Mouse (Mus musculus) liver, embryonic 12.5 days (tissue): ENCODE data around the gene Tmed10. TPM values are rescaled to one million over a fixed set of nuclear protein-coding genes. Genes with fewer than 3 reads are reported as not detected.

Experiments
- ATAC-seq: fragments of 200-750 bp; cut with Nextera tagmentation; 2 replicates; pipeline ENCODE4 v1.8.0; 2017; ENCODE audit warnings: moderate number of reproducible peaks, mild to moderate bottlenecking, moderate library complexity
- H3K27ac ChIP-seq: fragments of 300-500 bp; sonication (generic); 2 replicates; pipeline ENCODE4 v1.5.1; 2016; ENCODE audit warnings: mild to moderate bottlenecking
- H3K27me3 ChIP-seq: fragments of 300-500 bp; sonication (generic); replicated peaks from 2 replicates; pipeline ENCODE4 v1.6.1; 2016; ENCODE audit warnings: mild to moderate bottlenecking, moderate library complexity
- H3K36me3 ChIP-seq: fragments of 300-500 bp; sonication (generic); 2 replicates; pipeline ENCODE4 v1.6.1; 2016; ENCODE audit warnings: mild to moderate bottlenecking, moderate library complexity
- H3K4me1 ChIP-seq: fragments of 300-500 bp; sonication (generic); 2 replicates; pipeline ENCODE4 v1.6.1; 2016
- H3K4me2 ChIP-seq: fragments of 300-500 bp; sonication (generic); 2 replicates; pipeline ENCODE4 v1.6.1; 2016; ENCODE audit warnings: mild to moderate bottlenecking, moderate library complexity
- H3K4me3 ChIP-seq: fragments of 300-500 bp; sonication (generic); 2 replicates; pipeline ENCODE4 v1.5.1; 2016; ENCODE audit warnings: mild to moderate bottlenecking, moderate library complexity
- H3K9ac ChIP-seq: fragments of 300-500 bp; sonication (generic); 2 replicates; pipeline ENCODE4 v1.6.1; 2016; ENCODE audit warnings: mild to moderate bottlenecking, moderate library complexity
- H3K9me3 ChIP-seq: fragments of 300-500 bp; sonication (generic); replicated peaks from 2 replicates; pipeline ENCODE4 v1.6.1; 2016; ENCODE audit warnings: mild to moderate bottlenecking, moderate library complexity
- WGBS: fragments of 180-500 bp; shearing (Covaris S2); methylation state at CpG from one replicate; pipeline ENCODE4 v1.1.7; 2016; ENCODE audit not compliant: insufficient replicate concordance; 5-methylcytosine and 5-hydroxymethylcytosine counted together
- polyA plus RNA-seq: library from polyadenylated mRNA; unstranded; fragments of >200 nt; fragmentation: Nextera tagmentation; extraction: Ambion mirVana; gene quantifications from 2 replicates; pipeline ENCODE4 v1.2.1, GENCODE M21; 2016

Tmed10 gene
- polyA plus RNA-seq, 1 experiment from 2014 or later = 195 TPM

GRCm38 (mm10) chr12:85391148-85391547 lies 16.5 kb upstream of the Tmed10 start:
- no peak for ATAC-seq
- H3K36me3 ChIP-seq = no peaks in the 10 kb centered on the region
- H3K4me3 ChIP-seq = no peak overlapping the region
- H3K27ac ChIP-seq = no peak overlapping the region
- peaks cover 22% of the 10 kb centered on the region for H3K4me1 ChIP-seq
- 55% methylated on average over 7 of the region's 7 CpGs for WGBS
- H3K9ac ChIP-seq = no peak overlapping the region
- peaks cover 24% of the 10 kb centered on the region; the same call in 1 of the 2 replicates for H3K27me3 ChIP-seq
- no peak overlapping the region for H3K4me2 ChIP-seq
- no peaks in the 10 kb centered on the region for H3K9me3 ChIP-seq

DNA sequence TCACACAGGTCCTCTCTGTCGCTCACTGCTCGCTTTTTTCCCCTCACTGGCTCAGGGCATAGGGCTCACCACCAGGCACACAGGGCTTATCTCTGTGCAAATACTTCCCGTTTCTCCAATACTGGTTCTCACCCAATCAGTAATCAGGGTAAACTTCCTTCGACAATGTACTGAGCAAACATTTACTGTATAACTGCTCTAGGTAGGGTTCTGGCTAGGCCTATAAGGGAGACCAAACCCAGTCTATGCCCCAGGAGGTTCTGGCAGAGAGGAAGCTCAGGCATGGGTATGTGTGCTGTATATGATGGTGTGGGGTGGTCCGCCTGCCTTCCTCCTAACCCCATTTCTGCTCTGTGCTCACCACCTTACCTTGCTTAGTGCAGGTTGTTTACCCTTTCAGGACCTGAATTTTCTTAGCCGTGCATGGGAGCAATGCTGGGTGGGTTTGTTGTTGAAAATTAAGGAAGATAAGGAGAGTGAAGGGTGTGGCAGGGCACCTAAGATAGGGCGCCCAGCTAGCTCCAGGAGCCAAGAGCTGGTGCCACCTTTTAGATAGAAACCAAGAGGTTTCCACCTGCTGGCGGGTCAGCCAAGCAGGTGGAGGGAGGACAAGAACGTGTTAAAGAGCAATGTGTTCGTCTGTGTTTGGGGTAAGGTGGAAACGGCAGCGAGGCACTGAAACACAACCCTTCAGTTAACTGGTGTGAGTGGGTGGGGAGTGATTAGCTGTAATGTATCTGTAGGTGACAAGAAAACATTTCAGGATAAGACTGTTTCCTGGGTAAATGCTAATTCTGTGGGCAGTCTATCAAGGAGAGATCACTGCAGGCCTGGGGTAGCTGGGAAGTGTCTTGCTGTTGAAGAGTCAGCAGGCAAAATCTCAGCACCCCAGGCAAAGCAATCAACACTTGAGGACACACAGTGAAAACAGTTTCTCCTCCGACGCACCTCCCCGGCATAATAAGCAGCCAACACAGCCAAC lies 14.8 kb upstream of the Tmed10 start:
- Histone ChIP-seq H3K9me3 (no peaks in the 10 kb centered on the region), H3K9ac (no peak overlapping the region), H3K4me2 (peak overlapping the region; percentile 50), H3K27me3 (peaks cover 39% of the 10 kb centered on the region), H3K4me3 (0 out of 2 replicates have a peak overlapping the region, but pooled peaks have one; percentile 5), H3K27ac (peak overlapping the region; percentile 49; the same call in 1 of the 2 replicates), H3K4me1 (peaks cover 28% of the 10 kb centered on the region), H3K36me3 (no peaks in the 10 kb centered on the region)
- WGBS = 16% methylated on average over 15 of the region's 15 CpGs
- peak; percentile 76 for ATAC-seq

GRCm38 (mm10) chr12:85385995-85386375 lies 11.3 kb upstream of the Tmed10 start:
- WGBS = 41% methylated on average over 5 of the region's 5 CpGs
- H3K4me3 ChIP-seq = no peak overlapping the region
- no peak for ATAC-seq
- no peaks in the 10 kb centered on the region for H3K9me3 ChIP-seq
- H3K27me3 ChIP-seq = peaks cover 29% of the 10 kb centered on the region
- H3K4me2 ChIP-seq = no peak overlapping the region
- no peak overlapping the region for H3K9ac ChIP-seq
- no peaks in the 10 kb centered on the region for H3K36me3 ChIP-seq
- no peak overlapping the region; the same call in 1 of the 2 replicates for H3K27ac ChIP-seq
- peaks cover 34% of the 10 kb centered on the region for H3K4me1 ChIP-seq

DNA sequence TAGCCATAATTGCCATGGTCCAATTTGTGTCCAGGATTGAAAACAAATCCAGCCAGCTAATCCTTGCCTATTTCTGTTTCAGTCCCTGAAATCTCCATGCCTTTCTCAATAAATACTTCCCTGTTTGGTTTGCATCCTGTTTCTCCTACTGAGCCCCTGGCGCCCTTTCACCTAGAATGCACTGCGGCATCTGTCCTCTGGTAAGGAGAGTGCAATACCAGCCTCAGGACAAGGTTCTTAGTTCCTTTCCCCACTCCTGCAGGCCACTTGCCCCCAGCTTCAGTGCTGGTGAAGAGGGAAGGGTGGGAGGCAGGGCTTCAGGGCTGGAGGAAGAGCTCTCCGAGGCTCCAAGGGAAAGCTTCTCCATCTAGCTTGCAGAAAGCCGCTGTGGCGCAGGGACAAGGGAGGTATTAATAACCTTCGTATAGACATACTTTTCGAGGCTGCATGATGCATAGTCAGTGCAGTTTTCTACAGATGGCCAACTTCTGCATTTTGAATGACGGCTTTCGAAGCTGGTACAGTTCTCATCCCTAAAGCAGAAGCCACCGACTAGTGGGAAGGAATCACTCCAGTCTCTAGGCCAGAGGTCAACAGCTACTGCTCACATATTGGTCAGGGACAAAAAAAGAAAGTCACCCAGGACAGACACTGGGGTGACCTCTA lies 10.8 kb upstream of the Tmed10 start:
- Histone ChIP-seq H3K36me3 (no peaks in the 10 kb centered on the region), H3K9me3 (no peaks in the 10 kb centered on the region), H3K4me2 (no peak overlapping the region), H3K27me3 (peaks cover 29% of the 10 kb centered on the region), H3K9ac (no peak overlapping the region), H3K27ac (no peak overlapping the region), H3K4me3 (no peak overlapping the region), H3K4me1 (peaks cover 34% of the 10 kb centered on the region)
- 33% methylated on average over 10 of the region's 10 CpGs for WGBS
- ATAC-seq = no peak

GRCm38 (mm10) chr12:85382761-85383680 lies 8.4 kb upstream of the Tmed10 start:
- ATAC-seq = no peak
- no peak overlapping the region for H3K4me3 ChIP-seq
- no peaks in the 10 kb centered on the region for H3K9me3 ChIP-seq
- H3K4me1 ChIP-seq = peaks cover 12% of the 10 kb centered on the region
- peaks cover 29% of the 10 kb centered on the region for H3K27me3 ChIP-seq
- no peak overlapping the region for H3K4me2 ChIP-seq
- H3K9ac ChIP-seq = no peak overlapping the region
- 45% methylated on average over 14 of the region's 14 CpGs for WGBS
- H3K27ac ChIP-seq = no peak overlapping the region
- no peaks in the 10 kb centered on the region for H3K36me3 ChIP-seq

DNA sequence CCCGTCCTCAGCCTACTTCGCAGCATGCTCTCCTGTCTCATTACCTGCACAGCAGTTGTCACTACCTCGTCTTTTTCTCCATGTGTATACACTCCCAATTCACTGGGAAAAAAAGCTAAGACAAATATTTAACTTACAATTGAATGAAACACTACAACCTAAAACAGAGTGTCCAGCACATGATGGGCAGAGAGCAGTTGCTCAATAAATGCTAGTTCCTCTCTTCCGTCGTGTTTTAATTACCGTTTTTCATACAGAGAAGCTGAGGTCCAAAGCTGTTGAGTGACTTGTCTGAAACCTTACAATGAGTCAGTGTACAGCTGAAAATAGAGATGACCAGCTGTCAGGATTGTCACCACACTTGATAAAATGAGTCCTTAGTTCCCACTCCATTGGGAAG lies 6.9 kb upstream of the Tmed10 start:
- H3K4me1 ChIP-seq = peaks cover 12% of the 10 kb centered on the region
- H3K27ac ChIP-seq = no peak overlapping the region
- 64% methylated on average over 6 of the region's 6 CpGs for WGBS

DNA sequence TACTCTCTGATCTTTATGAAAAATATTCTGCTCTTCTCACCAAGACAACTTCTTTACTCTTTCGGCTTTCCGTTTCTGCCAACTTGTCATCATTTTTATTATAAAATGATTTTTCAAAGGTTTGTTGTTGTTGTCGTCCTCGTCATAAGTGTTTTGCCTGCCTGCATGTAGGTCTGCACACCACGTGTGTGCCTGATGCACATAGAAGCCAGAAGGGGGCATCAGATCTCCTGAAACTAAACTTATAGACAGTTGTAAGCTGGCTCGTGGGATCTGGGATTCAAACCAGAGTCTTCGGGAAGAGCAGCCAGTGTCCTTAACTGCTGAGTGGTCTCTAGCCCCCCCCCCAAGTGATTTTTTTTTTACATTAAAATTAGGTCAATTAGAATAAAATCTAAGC lies 6.3 kb upstream of the Tmed10 start:
- Histone ChIP-seq H3K4me1 (peaks cover 12% of the 10 kb centered on the region), H3K9me3 (no peaks in the 10 kb centered on the region), H3K4me3 (no peak overlapping the region), H3K9ac (no peak overlapping the region), H3K36me3 (no peaks in the 10 kb centered on the region), H3K27me3 (peaks cover 16% of the 10 kb centered on the region), H3K4me2 (no peak overlapping the region), H3K27ac (no peak overlapping the region)
- no peak for ATAC-seq
- 64% methylated on average over 7 of the region's 7 CpGs for WGBS

More for the DNA sequence above, 6.9 kb upstream of the Tmed10 start:
- Histone ChIP-seq H3K4me2 (no peak overlapping the region), H3K9me3 (no peaks in the 10 kb centered on the region), H3K36me3 (no peaks in the 10 kb centered on the region), H3K4me3 (no peak overlapping the region), H3K9ac (no peak overlapping the region), H3K27me3 (peaks cover 20% of the 10 kb centered on the region)
- no peak for ATAC-seq

- no peak overlapping the region for H3K27ac ChIP-seq
These were observed 5.7 kb upstream of the Tmed10 start for GRCm38 (mm10) chr12:85380308-85380707.

GRCm38 (mm10) chr12:85378271-85378670 lies 3.6 kb upstream of the Tmed10 start:
- no peaks in the 10 kb centered on the region for H3K36me3 ChIP-seq
- 62% methylated on average over 2 of the region's 2 CpGs for WGBS
- no peak overlapping the region for H3K4me3 ChIP-seq
- H3K4me1 ChIP-seq = peaks cover 18% of the 10 kb centered on the region
- ATAC-seq = no peak
- H3K27ac ChIP-seq = no peak overlapping the region
- H3K9me3 ChIP-seq = no peaks in the 10 kb centered on the region
- H3K4me2 ChIP-seq = no peak overlapping the region
- H3K9ac ChIP-seq = no peak overlapping the region
- no peaks in the 10 kb centered on the region for H3K27me3 ChIP-seq

More at GRCm38 (mm10) chr12:85380308-85380707, 5.7 kb upstream of the Tmed10 start:
- no peak for ATAC-seq
- no peak overlapping the region for H3K4me2 ChIP-seq
- no peaks in the 10 kb centered on the region for H3K9me3 ChIP-seq
- no peak overlapping the region for H3K4me3 ChIP-seq
- WGBS = 76% methylated on average over 1 of the region's 1 CpGs
- peaks cover 11% of the 10 kb centered on the region for H3K4me1 ChIP-seq
- H3K9ac ChIP-seq = no peak overlapping the region
- H3K27me3 ChIP-seq = peaks cover 10% of the 10 kb centered on the region
- H3K36me3 ChIP-seq = no peaks in the 10 kb centered on the region

GRCm38 (mm10) chr12:85373591-85374560 lies 771 bp downstream of the Tmed10 start:
- under 1% methylated on average over 51 of the region's 53 CpGs for WGBS
- Histone ChIP-seq H3K27me3 (no peaks in the 10 kb centered on the region), H3K4me3 (peak overlapping the region; percentile 87), H3K4me1 (peaks cover 52% of the 10 kb centered on the region), H3K36me3 (no peaks in the 10 kb centered on the region), H3K27ac (peak overlapping the region; percentile 90), H3K9me3 (no peaks in the 10 kb centered on the region), H3K9ac (peak overlapping the region; percentile 88), H3K4me2 (peak overlapping the region; percentile 73)
- ATAC-seq = peak; percentile 91
